Mouse (Mus musculus): ENCODE results near the gene Pnpla7.

DNA sequence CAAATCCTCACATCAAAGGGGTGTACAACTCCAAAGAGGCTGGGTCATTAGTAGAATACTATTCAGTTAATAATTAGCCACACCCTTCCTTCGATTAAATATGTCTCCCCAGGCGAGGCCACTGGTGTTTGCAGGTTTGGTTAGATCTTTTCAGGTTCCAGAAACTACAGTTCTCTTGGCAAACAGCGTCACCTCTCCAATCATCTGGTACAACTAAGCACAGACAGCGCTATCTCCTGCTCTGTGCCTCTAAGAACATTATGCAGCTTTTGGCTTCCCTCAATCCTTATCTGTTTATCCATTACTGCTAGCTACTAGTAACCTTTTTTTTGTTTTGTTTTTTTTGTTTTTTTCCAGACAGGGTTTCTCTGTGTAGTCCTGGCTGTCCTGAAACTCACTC is 93.7 kb downstream of the Pnpla7 start:
- TF ChIP-seq CTCF (IDR thresholded peaks at IDR 0.05; ENCODE audit: control insufficient read depth, insufficient read depth, low read length) (no peak), POLR2A (IDR thresholded peaks at IDR 0.05; ENCODE audit: borderline replicate concordance, control insufficient read depth, low read depth, low read length) (no peak)
